Mouse (Mus musculus) myocyte (in vitro differentiated cells): Measurements from ENCODE around the gene Reep6. TPM values are rescaled to one million over a fixed set of nuclear protein-coding genes. Genes with fewer than 3 reads are reported as not detected.

Source experiments
- H3K27me3 ChIP-seq: one replicate; pipeline ENCODE4 v1.6.1; 2011; ENCODE audit not compliant: control insufficient read depth, insufficient read depth, insufficient read length
- H3K36me3 ChIP-seq: one replicate; pipeline ENCODE4 v1.6.1; 2011; ENCODE audit not compliant: control insufficient read depth, insufficient read depth
- H3K4me2 ChIP-seq: one replicate; pipeline ENCODE4 v1.6.1; 2011; ENCODE audit warnings: low read depth, control low read depth
- H3K4me3 ChIP-seq: one replicate; pipeline ENCODE4 v1.5.1; 2011; ENCODE audit warnings: mild to moderate bottlenecking, control low read depth, moderate library complexity
- H3K79me2 ChIP-seq: one replicate; pipeline ENCODE4 v1.6.1; 2011; ENCODE audit not compliant: control insufficient read depth, insufficient read depth
- H3ac ChIP-seq: one replicate; pipeline ENCODE4 v1.6.1; 2011; ENCODE audit not compliant: control insufficient read depth, insufficient read length
- CEBPB ChIP-seq: IDR thresholded peaks from 2 replicates; pipeline ENCODE4 v1.6.1; 2011; ENCODE audit warnings: mild to moderate bottlenecking, moderate library complexity; ENCODE audit not compliant: poor library complexity, insufficient read depth, severe bottlenecking
- E2F4 ChIP-seq: IDR thresholded peaks from one replicate; pipeline ENCODE4 v1.6.1; 2011; ENCODE audit warnings: mild to moderate bottlenecking, control low read depth, moderate library complexity; ENCODE audit not compliant: insufficient read depth
- MAX ChIP-seq: IDR thresholded peaks from one replicate; pipeline ENCODE4 v1.6.1; 2011; ENCODE audit warnings: low read depth, mild to moderate bottlenecking, control low read depth
- MYOD1 ChIP-seq, 3 experiments: IDR thresholded peaks; one replicate each; pipeline ENCODE4 v1.6.1; 2011; ENCODE audit warnings: control low read depth in 2 of 3, low read depth in 2 of 3, mild to moderate bottlenecking in 2 of 3, moderate library complexity in 1 of 3; ENCODE audit not compliant: insufficient read length in 2 of 3, control insufficient read depth in 1 of 3
- MYOG ChIP-seq, 3 experiments: IDR thresholded peaks; one replicate each; pipeline ENCODE4 v1.6.1; 2011; ENCODE audit warnings: control low read depth in 2 of 3, low read depth in 2 of 3, mild to moderate bottlenecking in 2 of 3; ENCODE audit not compliant: insufficient read length in 2 of 3, control insufficient read depth in 1 of 3, insufficient read depth in 1 of 3
- POLR2A ChIP-seq: IDR thresholded peaks from one replicate; pipeline ENCODE4 v1.6.1; 2011; ENCODE audit warnings: low read depth, mild to moderate bottlenecking, control low read depth, moderate library complexity; ENCODE audit not compliant: insufficient read length
- POLR2AphosphoS2 ChIP-seq: IDR thresholded peaks from one replicate; pipeline ENCODE4 v1.6.1; 2011; ENCODE audit warnings: low read depth, control low read depth; ENCODE audit not compliant: insufficient read length
- REST ChIP-seq: IDR thresholded peaks from one replicate; pipeline ENCODE4 v1.6.1; 2011; ENCODE audit warnings: mild to moderate bottlenecking, control low read depth, moderate library complexity; ENCODE audit not compliant: insufficient read depth, insufficient read length
- SRF ChIP-seq: IDR thresholded peaks from one replicate; pipeline ENCODE4 v1.6.1; 2011; ENCODE audit warnings: low read depth; ENCODE audit not compliant: control insufficient read depth, insufficient read length
- TCF12 ChIP-seq: IDR thresholded peaks from one replicate; pipeline ENCODE4 v1.6.1; 2011; ENCODE audit warnings: mild to moderate bottlenecking, control low read depth; ENCODE audit not compliant: poor library complexity, insufficient read depth, severe bottlenecking
- TCF3 ChIP-seq: IDR thresholded peaks from one replicate; pipeline ENCODE4 v1.6.1; 2011; ENCODE audit warnings: low read depth, control low read depth; ENCODE audit not compliant: insufficient read length
- USF1 ChIP-seq: IDR thresholded peaks from one replicate; pipeline ENCODE4 v1.6.1; 2011; ENCODE audit warnings: low read depth, mild to moderate bottlenecking, control low read depth, moderate library complexity
- polyA plus RNA-seq: library from polyadenylated mRNA; unstranded; fragments of >200 nt; fragmentation: generic; extraction: Trizol; gene quantifications from one replicate; pipeline ENCODE4 v1.2.1, GENCODE M21; 2012; ENCODE audit warnings: missing spikeins

The Reep6 gene
- polyA plus RNA-seq, 1 experiment, result 25.7 TPM

DNA sequence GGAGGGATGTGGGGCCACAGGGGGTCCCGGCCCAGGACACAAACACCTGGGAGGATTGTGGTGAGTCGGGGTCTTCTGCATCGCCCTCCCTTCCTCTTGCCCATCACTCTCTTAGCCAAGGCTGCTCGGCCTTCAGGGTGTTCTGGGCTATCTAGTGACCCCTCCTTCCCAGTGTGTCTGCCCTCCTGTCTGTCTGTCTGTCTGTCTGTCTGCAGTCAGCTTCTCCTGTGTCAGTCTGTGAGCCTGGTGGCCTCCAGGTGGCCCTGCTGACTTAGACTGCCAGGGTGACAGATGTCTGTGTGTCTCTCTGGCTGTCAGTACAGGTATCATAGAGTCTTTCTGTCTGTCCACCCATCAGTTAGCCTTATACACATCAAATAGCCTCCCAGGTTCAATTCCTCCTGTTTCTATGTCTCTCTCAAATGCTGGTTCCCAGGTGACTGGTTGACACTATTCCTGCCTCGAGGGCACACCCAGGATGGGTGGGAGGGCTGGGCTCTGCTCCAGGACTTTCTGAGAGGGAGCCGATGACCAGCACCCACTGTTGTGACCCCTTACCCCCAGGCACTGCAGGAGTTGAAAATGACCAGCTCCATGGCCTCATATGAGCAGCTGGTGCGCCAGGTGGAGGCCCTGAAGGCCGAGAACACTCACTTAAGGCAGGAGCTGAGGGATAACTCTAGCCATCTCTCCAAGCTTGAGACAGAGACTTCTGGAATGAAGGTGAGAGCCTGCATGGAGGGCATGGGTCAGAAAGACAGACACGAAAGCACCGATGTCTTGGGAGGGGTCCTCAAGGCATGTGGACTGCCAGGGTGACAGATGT, 28.3 kb upstream of the Reep6 start:
- TF ChIP-seq E2F4, result no peak
- TF ChIP-seq MYOG (IDR thresholded peaks at IDR 0.05; ENCODE audit: control insufficient read depth in 1 of 3, insufficient read depth in 1 of 3, insufficient read length in 2 of 3, low read depth in 2 of 3), result no peak
- no peak for TF ChIP-seq MAX
- TF ChIP-seq TCF12, result no peak
- TF ChIP-seq POLR2A, result no peak
- TF ChIP-seq MYOD1 (IDR thresholded peaks at IDR 0.05; ENCODE audit: control insufficient read depth in 1 of 3, insufficient read length in 2 of 3, low read depth in 2 of 3), result no peak
- no peak for TF ChIP-seq TCF3
- TF ChIP-seq USF1, result no peak
- no peak for TF ChIP-seq SRF
- no peak for TF ChIP-seq REST
- no peak for TF ChIP-seq POLR2AphosphoS2
- no peak for TF ChIP-seq CEBPB
- Histone ChIP-seq H3K4me2 (no peak overlapping the region), H3K79me2 (no peaks in the 10 kb centered on the region), H3K27me3 (peaks cover 47% of the 10 kb centered on the region), H3K4me3 (no peak overlapping the region), H3ac (no peak overlapping the region), H3K36me3 (no peaks in the 10 kb centered on the region)

DNA sequence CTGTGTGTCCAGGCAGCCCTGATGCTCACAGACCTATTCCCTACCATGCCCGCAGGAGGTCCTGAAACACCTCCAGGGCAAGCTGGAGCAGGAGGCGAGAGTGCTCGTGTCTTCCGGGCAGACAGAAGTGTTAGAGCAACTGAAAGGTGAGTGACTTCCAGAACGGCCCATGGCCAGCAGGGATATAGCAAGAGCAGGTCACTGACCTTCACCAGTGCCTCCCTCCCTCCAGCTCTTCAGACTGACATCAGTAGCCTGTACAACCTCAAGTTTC, 27.7 kb upstream of the Reep6 start:
- Histone ChIP-seq H3K79me2 (no peaks in the 10 kb centered on the region), H3K36me3 (no peaks in the 10 kb centered on the region), H3ac (no peak overlapping the region), H3K4me3 (no peak overlapping the region), H3K4me2 (peak overlapping the region; percentile 61), H3K27me3 (peaks cover 52% of the 10 kb centered on the region)
- TF ChIP-seq MAX, result no peak
- no peak for TF ChIP-seq TCF3
- no peak for TF ChIP-seq MYOG (IDR thresholded peaks at IDR 0.05; ENCODE audit: control insufficient read depth in 1 of 3, insufficient read depth in 1 of 3, insufficient read length in 2 of 3, low read depth in 2 of 3)
- TF ChIP-seq REST, result no peak
- TF ChIP-seq TCF12, result no peak
- TF ChIP-seq CEBPB, result no peak
- no peak for TF ChIP-seq MYOD1 (IDR thresholded peaks at IDR 0.05; ENCODE audit: control insufficient read depth in 1 of 3, insufficient read length in 2 of 3, low read depth in 2 of 3)
- no peak for TF ChIP-seq E2F4
- TF ChIP-seq POLR2AphosphoS2, result no peak
- no peak for TF ChIP-seq USF1

DNA sequence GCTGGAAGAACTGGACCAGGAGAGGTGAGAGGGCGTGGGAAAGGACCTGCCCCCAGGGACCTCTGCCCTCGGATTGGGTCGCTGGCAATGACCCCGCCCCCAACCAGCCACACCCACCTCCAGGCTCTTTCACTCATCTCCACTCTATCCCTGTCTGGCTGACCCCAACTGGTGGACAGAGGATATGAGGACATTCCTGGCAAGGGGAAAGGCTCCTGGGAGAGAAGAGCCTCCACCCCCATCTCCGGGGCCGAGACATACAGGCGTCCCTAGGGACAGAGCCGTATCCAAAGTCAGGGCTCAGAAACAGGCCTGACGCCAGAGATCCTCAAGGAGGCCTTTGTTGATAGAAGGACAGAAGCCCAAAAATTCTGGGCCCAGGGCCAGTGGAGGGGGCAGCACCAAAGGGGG, 27.3 kb upstream of the Reep6 start:
- H3K36me3 ChIP-seq, result no peaks in the 10 kb centered on the region
- H3K27me3 ChIP-seq, result peaks cover 56% of the 10 kb centered on the region
- no peak overlapping the region for H3K4me3 ChIP-seq
- peak overlapping the region; percentile 61 for H3K4me2 ChIP-seq
- H3K79me2 ChIP-seq, result no peaks in the 10 kb centered on the region
- H3ac ChIP-seq, result no peak overlapping the region
- no peak for TF ChIP-seq USF1
- TF ChIP-seq E2F4, result no peak
- no peak for TF ChIP-seq TCF12
- no peak for TF ChIP-seq SRF
- TF ChIP-seq TCF3, result no peak
- TF ChIP-seq CEBPB, result no peak
- no peak for TF ChIP-seq REST
- no peak for TF ChIP-seq MYOG (IDR thresholded peaks at IDR 0.05; ENCODE audit: control insufficient read depth in 1 of 3, insufficient read depth in 1 of 3, insufficient read length in 2 of 3, low read depth in 2 of 3)
- no peak for TF ChIP-seq MAX
- TF ChIP-seq MYOD1 (IDR thresholded peaks at IDR 0.05; ENCODE audit: control insufficient read depth in 1 of 3, insufficient read length in 2 of 3, low read depth in 2 of 3), result no peak
- no peak for TF ChIP-seq POLR2A
- no peak for TF ChIP-seq POLR2AphosphoS2

DNA sequence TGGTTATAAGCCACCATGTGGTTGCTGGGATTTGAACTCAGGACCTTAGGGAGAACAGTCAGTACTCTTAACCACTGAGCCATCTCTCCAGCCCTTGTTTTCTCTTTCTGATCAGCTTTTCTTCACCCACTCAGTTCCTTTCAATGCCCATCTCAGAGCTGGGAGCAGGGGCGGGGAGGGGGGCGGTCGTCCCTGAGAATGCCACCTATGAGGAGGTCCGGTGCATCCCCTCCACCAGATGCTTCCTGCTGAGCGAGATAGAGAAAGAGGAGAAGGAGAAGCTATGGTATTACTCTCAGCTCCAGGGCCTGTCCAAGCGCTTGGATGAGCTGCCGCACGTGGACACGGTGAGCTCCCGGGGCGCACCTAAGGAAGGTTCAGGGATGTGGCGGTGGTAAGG, 25.3 kb upstream of the Reep6 start:
- H3K4me2 ChIP-seq, result no peak overlapping the region
- H3K4me3 ChIP-seq, result no peak overlapping the region
- no peaks in the 10 kb centered on the region for H3K36me3 ChIP-seq
- H3ac ChIP-seq, result no peak overlapping the region
- H3K79me2 ChIP-seq, result no peaks in the 10 kb centered on the region
- H3K27me3 ChIP-seq, result peaks cover 64% of the 10 kb centered on the region
- TF ChIP-seq MYOG (IDR thresholded peaks at IDR 0.05; ENCODE audit: control insufficient read depth in 1 of 3, insufficient read depth in 1 of 3, insufficient read length in 2 of 3, low read depth in 2 of 3) (no peak), POLR2A (no peak), E2F4 (no peak), CEBPB (no peak), TCF3 (no peak), USF1 (no peak), REST (no peak), MAX (no peak), MYOD1 (IDR thresholded peaks at IDR 0.05; ENCODE audit: control insufficient read depth in 1 of 3, insufficient read length in 2 of 3, low read depth in 2 of 3) (no peak), POLR2AphosphoS2 (no peak), SRF (no peak), TCF12 (no peak)
